Mouse (Mus musculus) left cerebral cortex, adult 8-10 months (tissue): ENCODE measurements around the gene Ttc36. TPM values are rescaled to one million over a fixed set of nuclear protein-coding genes. Genes with fewer than 3 reads are reported as not detected.
A peak's percentile ranks its signal among the peaks of the same experiment; 100 is the strongest.

Experiments
- DNase-seq, 2 experiments: peaks; one replicate each; pipeline ENCODE4 v3.0.0; 2022; ENCODE audit warnings: low spot score in 2 of 2
- total RNA-seq, 4 experiments: library from RNA; stranded (reverse); gene quantifications; 2 replicates each; pipeline ENCODE4 v1.2.4; 2022

Ttc36 gene
- total RNA-seq = 1 to 10 TPM in 3 of 4 experiments, under 1 TPM in 1; 0.42 to 1.4 (median 1.2) TPM

- DNase-seq = no peak
Observed at GRCm38 (mm10) chr9:44802808-44803450, at the start of gene Ttc36. Gene Ttc36 (minus strand): TSS chr9:44803072.

GRCm38 (mm10) chr9:44847446-44847845, 44.6 kb upstream of the Ttc36 start:
- no peak for DNase-seq

- no peak for DNase-seq
Observed at GRCm38 (mm10) chr9:44841241-44841640, 38.4 kb upstream of the Ttc36 start.

GRCm38 (mm10) chr9:44836439-44836838, 33.6 kb upstream of the Ttc36 start:
- DNase-seq = peak; percentile 37

GRCm38 (mm10) chr9:44832356-44832755, 29.5 kb upstream of the Ttc36 start:
- no peak for DNase-seq

GRCm38 (mm10) chr9:44830506-44830905, 27.6 kb upstream of the Ttc36 start:
- DNase-seq = no peak

GRCm38 (mm10) chr9:44828944-44829343, 26.1 kb upstream of the Ttc36 start:
- peak in 1 of 2 experiments; percentile 50 for DNase-seq

GRCm38 (mm10) chr9:44826660-44827059, 23.8 kb upstream of the Ttc36 start:
- no peak for DNase-seq

GRCm38 (mm10) chr9:44819920-44820827, 17.3 kb upstream of the Ttc36 start:
- no peak for DNase-seq

- no peak for DNase-seq
Observed at GRCm38 (mm10) chr9:44817522-44817921, 14.7 kb upstream of the Ttc36 start.

GRCm38 (mm10) chr9:44814179-44814578, 11.3 kb upstream of the Ttc36 start:
- no peak for DNase-seq

- DNase-seq = no peak
Observed at GRCm38 (mm10) chr9:44810316-44810715, 7.4 kb upstream of the Ttc36 start.

- no peak for DNase-seq
Observed at GRCm38 (mm10) chr9:44807778-44808177, 4.9 kb upstream of the Ttc36 start.

GRCm38 (mm10) chr9:44807141-44807540, 4.3 kb upstream of the Ttc36 start:
- DNase-seq = no peak

GRCm38 (mm10) chr9:44805536-44805935, 2.7 kb upstream of the Ttc36 start:
- DNase-seq = no peak

GRCm38 (mm10) chr9:44804678-44805077, 1.8 kb upstream of the Ttc36 start:
- no peak for DNase-seq

- no peak for DNase-seq
Observed at GRCm38 (mm10) chr9:44801669-44802068, 1.2 kb downstream of the Ttc36 start.

GRCm38 (mm10) chr9:44799958-44800324, 2.9 kb downstream of the Ttc36 start:
- no peak for DNase-seq

- peak; percentile 72 to 91 for DNase-seq
Observed at GRCm38 (mm10) chr9:44799102-44799957, 3.5 kb downstream of the Ttc36 start, which contains the start of gene Tmem25. Gene Tmem25 (minus strand): TSS chr9:44799307.

GRCm38 (mm10) chr9:44798298-44798697, 4.6 kb downstream of the Ttc36 start:
- DNase-seq = no peak

GRCm38 (mm10) chr9:44792842-44793241, 10.0 kb downstream of the Ttc36 start:
- no peak for DNase-seq
